Mouse (Mus musculus) heart, embryonic 15.5 days (tissue): ENCODE measurements around the gene Atp8a2. TPM values are rescaled to one million over a fixed set of nuclear protein-coding genes. Genes with fewer than 3 reads are reported as not detected.

ENCODE experiments used
- ATAC-seq: fragments of 200-750 bp; cut with Nextera tagmentation; replicated peaks from 2 replicates; pipeline ENCODE4 v1.8.0; 2017; ENCODE audit warnings: low read depth, moderate TSS enrichment; ENCODE audit not compliant: insufficient number of reproducible peaks, insufficient read depth, low FRiP score
- H3K27ac ChIP-seq: fragments of 300-500 bp; sonication (generic); 2 replicates; pipeline ENCODE4 v1.5.1; 2015; ENCODE audit warnings: mild to moderate bottlenecking, inconsistent platforms
- H3K27me3 ChIP-seq: fragments of 300-500 bp; sonication (generic); 2 replicates; pipeline ENCODE4 v1.6.1; 2015; ENCODE audit warnings: inconsistent platforms
- H3K36me3 ChIP-seq: fragments of 300-500 bp; sonication (generic); 2 replicates; pipeline ENCODE4 v1.6.1; 2015; ENCODE audit warnings: mild to moderate bottlenecking, inconsistent platforms
- H3K4me1 ChIP-seq: fragments of 300-500 bp; sonication (generic); replicated peaks from 2 replicates; pipeline ENCODE4 v1.6.1; 2015; ENCODE audit warnings: inconsistent platforms
- H3K4me2 ChIP-seq: fragments of 300-500 bp; sonication (generic); 2 replicates; pipeline ENCODE4 v1.6.1; 2015; ENCODE audit warnings: inconsistent platforms, mild to moderate bottlenecking, moderate library complexity
- H3K4me3 ChIP-seq: fragments of 300-500 bp; sonication (generic); 2 replicates; pipeline ENCODE4 v1.5.1; 2015; ENCODE audit warnings: mild to moderate bottlenecking, inconsistent platforms
- H3K9ac ChIP-seq: fragments of 300-500 bp; sonication (generic); 2 replicates; pipeline ENCODE4 v1.6.1; 2015; ENCODE audit warnings: mild to moderate bottlenecking, inconsistent platforms
- H3K9me3 ChIP-seq: fragments of 300-500 bp; sonication (generic); replicated peaks from 2 replicates; pipeline ENCODE4 v1.6.1; 2016; ENCODE audit warnings: inconsistent platforms
- WGBS: fragments of 180-500 bp; shearing (Covaris S2); methylation state at CpG from one replicate; pipeline ENCODE4 v1.1.7; 2015; ENCODE audit warnings: mixed read lengths; 5-methylcytosine and 5-hydroxymethylcytosine counted together
- polyA plus RNA-seq: library from polyadenylated mRNA; unstranded; fragments of >200 nt; fragmentation: Nextera tagmentation; extraction: Ambion mirVana; gene quantifications from 2 replicates; pipeline ENCODE4 v1.2.1, GENCODE M21; 2015

Gene Atp8a2
- polyA plus RNA-seq, 1 experiment from 2014 or later, result 6.1 TPM

- Histone ChIP-seq H3K4me2 (no peak overlapping the region), H3K4me3 (no peak overlapping the region), H3K4me1 (peaks cover 3% of the 10 kb centered on the region; the same call in 1 of the 2 replicates), H3K9me3 (no peaks in the 10 kb centered on the region), H3K9ac (no peak overlapping the region), H3K27me3 (no peaks in the 10 kb centered on the region), H3K27ac (no peak overlapping the region), H3K36me3 (no peaks in the 10 kb centered on the region)
- WGBS, result 67% methylated on average over 3 of the region's 3 CpGs
- no peak for ATAC-seq
Observed at GRCm38 (mm10) chr14:59878248-59878647, 318.7 kb downstream of the Atp8a2 start.

- H3K9ac ChIP-seq, result no peak overlapping the region
- H3K4me2 ChIP-seq, result no peak overlapping the region
- H3K9me3 ChIP-seq, result no peaks in the 10 kb centered on the region
- H3K27me3 ChIP-seq, result no peaks in the 10 kb centered on the region
- no peaks in the 10 kb centered on the region for H3K36me3 ChIP-seq
- peaks cover 3% of the 10 kb centered on the region; the same call in 1 of the 2 replicates for H3K4me1 ChIP-seq
- H3K27ac ChIP-seq, result no peak overlapping the region
- ATAC-seq, result no peak
- 75% methylated on average over 2 of the region's 2 CpGs for WGBS
- no peak overlapping the region for H3K4me3 ChIP-seq
Observed at GRCm38 (mm10) chr14:59876525-59876924, 320.5 kb downstream of the Atp8a2 start.

GRCm38 (mm10) chr14:59868369-59868768, 328.6 kb downstream of the Atp8a2 start:
- Histone ChIP-seq H3K4me2 (no peak overlapping the region), H3K4me3 (no peak overlapping the region), H3K4me1 (no peaks in the 10 kb centered on the region), H3K36me3 (no peaks in the 10 kb centered on the region), H3K27ac (no peak overlapping the region), H3K27me3 (no peaks in the 10 kb centered on the region), H3K9me3 (no peaks in the 10 kb centered on the region; the same call in 1 of the 2 replicates), H3K9ac (no peak overlapping the region)
- 69% methylated on average over 7 of the region's 7 CpGs for WGBS
- no peak for ATAC-seq

- Histone ChIP-seq H3K36me3 (no peaks in the 10 kb centered on the region), H3K4me2 (no peak overlapping the region), H3K9ac (no peak overlapping the region), H3K9me3 (no peaks in the 10 kb centered on the region; the same call in 1 of the 2 replicates), H3K4me1 (no peaks in the 10 kb centered on the region), H3K4me3 (no peak overlapping the region), H3K27me3 (no peaks in the 10 kb centered on the region), H3K27ac (no peak overlapping the region)
- 66% methylated on average over 7 of the region's 7 CpGs for WGBS
- ATAC-seq, result no peak
Observed at GRCm38 (mm10) chr14:59867749-59868148, 329.2 kb downstream of the Atp8a2 start.

GRCm38 (mm10) chr14:59866001-59866400, 331.0 kb downstream of the Atp8a2 start:
- no peaks in the 10 kb centered on the region for H3K4me1 ChIP-seq
- H3K4me3 ChIP-seq, result no peak overlapping the region
- H3K4me2 ChIP-seq, result no peak overlapping the region
- H3K9ac ChIP-seq, result no peak overlapping the region
- no peak for ATAC-seq
- no peaks in the 10 kb centered on the region for H3K36me3 ChIP-seq
- 50% methylated on average over 5 of the region's 5 CpGs for WGBS
- H3K27ac ChIP-seq, result no peak overlapping the region
- no peaks in the 10 kb centered on the region; the same call in 1 of the 2 replicates for H3K9me3 ChIP-seq
- H3K27me3 ChIP-seq, result no peaks in the 10 kb centered on the region

- Histone ChIP-seq H3K4me1 (no peaks in the 10 kb centered on the region; the same call in 1 of the 2 replicates), H3K9me3 (no peaks in the 10 kb centered on the region; the same call in 1 of the 2 replicates), H3K4me3 (no peak overlapping the region), H3K27ac (no peak overlapping the region), H3K36me3 (no peaks in the 10 kb centered on the region), H3K27me3 (no peaks in the 10 kb centered on the region), H3K9ac (no peak overlapping the region), H3K4me2 (no peak overlapping the region)
- ATAC-seq, result no peak
- 76% methylated on average over 4 of the region's 4 CpGs for WGBS
Observed at GRCm38 (mm10) chr14:59862351-59862750, 334.6 kb downstream of the Atp8a2 start.

GRCm38 (mm10) chr14:59859830-59860229, 337.1 kb downstream of the Atp8a2 start:
- no peak for ATAC-seq
- no peaks in the 10 kb centered on the region for H3K36me3 ChIP-seq

GRCm38 (mm10) chr14:59858501-59859225, 338.3 kb downstream of the Atp8a2 start:
- no peaks in the 10 kb centered on the region for H3K36me3 ChIP-seq
- H3K4me2 ChIP-seq, result no peak overlapping the region
- H3K4me3 ChIP-seq, result no peak overlapping the region
- ATAC-seq, result no peak
- no peak overlapping the region for H3K9ac ChIP-seq
- no peaks in the 10 kb centered on the region for H3K27me3 ChIP-seq
- no peak overlapping the region for H3K27ac ChIP-seq
- peaks cover under 1% of the 10 kb centered on the region for H3K4me1 ChIP-seq
- H3K9me3 ChIP-seq, result no peaks in the 10 kb centered on the region
- WGBS, result 60% methylated on average over 6 of the region's 6 CpGs

More at GRCm38 (mm10) chr14:59859830-59860229, 337.1 kb downstream of the Atp8a2 start:
- H3K4me2 ChIP-seq, result no peak overlapping the region
- no peak overlapping the region for H3K4me3 ChIP-seq
- WGBS, result 86% methylated on average over 11 of the region's 11 CpGs
- no peaks in the 10 kb centered on the region; the same call in 1 of the 2 replicates for H3K9me3 ChIP-seq
- H3K9ac ChIP-seq, result no peak overlapping the region
- H3K4me1 ChIP-seq, result no peaks in the 10 kb centered on the region; the same call in 1 of the 2 replicates
- H3K27me3 ChIP-seq, result no peaks in the 10 kb centered on the region
- no peak overlapping the region for H3K27ac ChIP-seq

- no peak overlapping the region for H3K27ac ChIP-seq
- peaks cover 10% of the 10 kb centered on the region for H3K4me1 ChIP-seq
- ATAC-seq, result 0 out of 2 replicates have a peak, but pooled peaks have one; percentile 35
- H3K9ac ChIP-seq, result no peak overlapping the region
- H3K4me2 ChIP-seq, result peak overlapping the region; percentile 7; the same call in 1 of the 2 replicates
- no peaks in the 10 kb centered on the region for H3K27me3 ChIP-seq
- no peaks in the 10 kb centered on the region for H3K36me3 ChIP-seq
- H3K4me3 ChIP-seq, result no peak overlapping the region
- H3K9me3 ChIP-seq, result no peaks in the 10 kb centered on the region
- WGBS, result 11% methylated on average over 9 of the region's 9 CpGs
Observed at GRCm38 (mm10) chr14:59853139-59853538, 343.8 kb downstream of the Atp8a2 start.

GRCm38 (mm10) chr14:59846609-59847375, 350.2 kb downstream of the Atp8a2 start:
- Histone ChIP-seq H3K4me2 (no peak overlapping the region), H3K9ac (no peak overlapping the region), H3K27me3 (no peaks in the 10 kb centered on the region), H3K9me3 (no peaks in the 10 kb centered on the region), H3K36me3 (no peaks in the 10 kb centered on the region), H3K27ac (no peak overlapping the region), H3K4me3 (no peak overlapping the region), H3K4me1 (peaks cover 5% of the 10 kb centered on the region; the same call in 1 of the 2 replicates)
- no peak for ATAC-seq
- 44% methylated on average over 14 of the region's 14 CpGs for WGBS

- WGBS, result 76% methylated on average over 6 of the region's 6 CpGs
- H3K36me3 ChIP-seq, result no peaks in the 10 kb centered on the region
- no peaks in the 10 kb centered on the region for H3K9me3 ChIP-seq
- peaks cover 12% of the 10 kb centered on the region for H3K4me1 ChIP-seq
- no peak overlapping the region for H3K4me3 ChIP-seq
- H3K4me2 ChIP-seq, result no peak overlapping the region
- no peak overlapping the region for H3K27ac ChIP-seq
- no peak for ATAC-seq
- no peak overlapping the region for H3K9ac ChIP-seq
- no peaks in the 10 kb centered on the region for H3K27me3 ChIP-seq
Observed at GRCm38 (mm10) chr14:59843264-59843942, 353.6 kb downstream of the Atp8a2 start.
